Mouse (Mus musculus) hindbrain, postnatal 0 days (tissue): Measurements from ENCODE around the gene Gm20388. TPM values are rescaled to one million over a fixed set of nuclear protein-coding genes. Genes with fewer than 3 reads are reported as not detected.

ENCODE experiments used
- ATAC-seq: fragments of 200-750 bp; cut with Nextera tagmentation; 2 replicates; pipeline ENCODE4 v1.8.0; 2017; ENCODE audit warnings: mild to moderate bottlenecking, moderate TSS enrichment, moderate library complexity
- DNase-seq: peaks from one replicate; pipeline ENCODE4 v3.0.0-alpha.2; 2015; ENCODE audit warnings: low spot score
- H3K27ac ChIP-seq: fragments of 300-500 bp; sonication (generic); 2 replicates; pipeline ENCODE4 v1.5.1; 2014; ENCODE audit warnings: mild to moderate bottlenecking
- H3K27me3 ChIP-seq: fragments of 300-500 bp; sonication (generic); 2 replicates; pipeline ENCODE4 v1.6.1; 2014; ENCODE audit warnings: low read length, mixed read lengths; ENCODE audit not compliant: insufficient read depth
- H3K36me3 ChIP-seq: fragments of 300-500 bp; sonication (generic); 2 replicates; pipeline ENCODE4 v1.6.1; 2014; ENCODE audit warnings: low read length, mixed read lengths; ENCODE audit not compliant: insufficient read depth
- H3K4me1 ChIP-seq: fragments of 300-500 bp; sonication (generic); 2 replicates; pipeline ENCODE4 v1.6.1; 2014; ENCODE audit warnings: antibody characterized with exemption, low read length, mixed read lengths; ENCODE audit not compliant: insufficient read depth
- H3K4me2 ChIP-seq: fragments of 300-500 bp; sonication (generic); 2 replicates; pipeline ENCODE4 v1.6.1; 2014; ENCODE audit warnings: low read depth, mild to moderate bottlenecking, low read length, moderate library complexity, mixed read lengths
- H3K4me3 ChIP-seq: fragments of 300-500 bp; sonication (generic); 2 replicates; pipeline ENCODE4 v1.5.1; 2014; ENCODE audit warnings: low read length
- H3K9ac ChIP-seq: fragments of 300-500 bp; sonication (generic); replicated peaks from 2 replicates; pipeline ENCODE4 v1.6.1; 2014; ENCODE audit warnings: mild to moderate bottlenecking, low read length, moderate library complexity, mixed read lengths
- H3K9me3 ChIP-seq: fragments of 300-500 bp; sonication (generic); 2 replicates; pipeline ENCODE4 v1.6.1; 2016; ENCODE audit warnings: low read length, mixed read lengths
- CTCF ChIP-seq: IDR thresholded peaks from 2 replicates; pipeline ENCODE4 v1.5.1; 2016; ENCODE audit warnings: antibody characterized with exemption, control low read depth, low read depth
- WGBS: fragments of 180-500 bp; shearing (Covaris S2); extraction: QIAGEN DNeasy Blood & Tissue Kit; methylation state at CpG from one replicate; pipeline ENCODE4 v1.1.7; 2014; 5-methylcytosine and 5-hydroxymethylcytosine counted together
- polyA plus RNA-seq: library from polyadenylated mRNA; unstranded; fragments of >200 nt; fragmentation: Nextera tagmentation; extraction: Ambion mirVana; gene quantifications from 2 replicates; pipeline ENCODE4 v1.2.1, GENCODE M21; 2015
- total RNA-seq: library from RNA; depleted of rRNA; stranded (reverse); fragments of >200 nt; gene quantifications from 2 replicates; pipeline ENCODE4 v1.2.3, GENCODE M21; 2014

Gm20388 gene
- total and polyA plus RNA-seq, 2 experiments from 2014 or later, result 71.3 TPM; not detected in 1

- no peak overlapping the region for H3K9ac ChIP-seq
- 55% methylated on average over 6 of the region's 6 CpGs for WGBS
- no peak for TF ChIP-seq CTCF
- H3K36me3 ChIP-seq, result no peaks in the 10 kb centered on the region
- H3K27ac ChIP-seq, result no peak overlapping the region
- no peaks in the 10 kb centered on the region for H3K27me3 ChIP-seq
- 0 out of 2 replicates have a peak, but pooled peaks cover 3% of the 10 kb centered on the region for H3K4me1 ChIP-seq
- H3K4me2 ChIP-seq, result no peak overlapping the region
- DNase-seq (peak; percentile 33), ATAC-seq (peak; percentile 63)
- no peak overlapping the region for H3K4me3 ChIP-seq
- no peaks in the 10 kb centered on the region for H3K9me3 ChIP-seq
Observed at GRCm38 (mm10) chr8:122691018-122691417, 2780.4 kb downstream of the Gm20388 start.

GRCm38 (mm10) chr8:122692152-122692551 lies 2781.5 kb downstream of the Gm20388 start:
- WGBS, result 74% methylated on average over 8 of the region's 8 CpGs
- no peak for ATAC-seq
- H3K4me3 ChIP-seq, result no peak overlapping the region

GRCm38 (mm10) chr8:122695438-122696042 lies 2784.9 kb downstream of the Gm20388 start:
- 66% methylated on average over 7 of the region's 7 CpGs for WGBS
- no peak overlapping the region for H3K27ac ChIP-seq
- H3K9me3 ChIP-seq, result no peaks in the 10 kb centered on the region

More at GRCm38 (mm10) chr8:122692152-122692551, 2781.5 kb downstream of the Gm20388 start:
- Histone ChIP-seq H3K27ac (no peak overlapping the region), H3K9me3 (no peaks in the 10 kb centered on the region), H3K27me3 (no peaks in the 10 kb centered on the region), H3K9ac (no peak overlapping the region), H3K4me1 (0 out of 2 replicates have a peak, but pooled peaks cover 3% of the 10 kb centered on the region), H3K4me2 (no peak overlapping the region), H3K36me3 (no peaks in the 10 kb centered on the region)
- TF ChIP-seq CTCF, result no peak
- no peak for DNase-seq

GRCm38 (mm10) chr8:122697181-122697581 lies 2786.5 kb downstream of the Gm20388 start:
- no peak overlapping the region for H3K4me3 ChIP-seq
- ATAC-seq (no peak), DNase-seq (no peak)
- peak; percentile 70 for TF ChIP-seq CTCF
- 60% methylated on average over 3 of the region's 3 CpGs for WGBS
- no peaks in the 10 kb centered on the region for H3K27me3 ChIP-seq
- H3K4me1 ChIP-seq, result no peaks in the 10 kb centered on the region
- no peaks in the 10 kb centered on the region for H3K36me3 ChIP-seq
- H3K9ac ChIP-seq, result no peak overlapping the region
- no peak overlapping the region for H3K27ac ChIP-seq
- no peak overlapping the region for H3K4me2 ChIP-seq
- H3K9me3 ChIP-seq, result no peaks in the 10 kb centered on the region

More at GRCm38 (mm10) chr8:122695438-122696042, 2784.9 kb downstream of the Gm20388 start:
- no peak for ATAC-seq
- Histone ChIP-seq H3K36me3 (no peaks in the 10 kb centered on the region), H3K4me2 (no peak overlapping the region), H3K9ac (no peak overlapping the region), H3K4me1 (0 out of 2 replicates have a peak, but pooled peaks cover 3% of the 10 kb centered on the region), H3K27me3 (no peaks in the 10 kb centered on the region), H3K4me3 (no peak overlapping the region)
- no peak for DNase-seq
- no peak for TF ChIP-seq CTCF

- no peak overlapping the region for H3K9ac ChIP-seq
- no peak overlapping the region for H3K27ac ChIP-seq
- no peaks in the 10 kb centered on the region for H3K27me3 ChIP-seq
- no peak overlapping the region for H3K4me3 ChIP-seq
- 84% methylated on average over 6 of the region's 6 CpGs for WGBS
- no peaks in the 10 kb centered on the region for H3K9me3 ChIP-seq
- no peak for TF ChIP-seq CTCF
- no peak for ATAC-seq
- no peak for DNase-seq
- H3K4me2 ChIP-seq, result no peak overlapping the region
- H3K36me3 ChIP-seq, result no peaks in the 10 kb centered on the region
- H3K4me1 ChIP-seq, result no peaks in the 10 kb centered on the region
Observed at GRCm38 (mm10) chr8:122697586-122697985, 2786.9 kb downstream of the Gm20388 start.

- no peaks in the 10 kb centered on the region for H3K36me3 ChIP-seq
- H3K9me3 ChIP-seq, result no peaks in the 10 kb centered on the region
- no peaks in the 10 kb centered on the region for H3K27me3 ChIP-seq
- ATAC-seq (no peak), DNase-seq (no peak)
- no peak overlapping the region for H3K4me3 ChIP-seq
- 75% methylated on average over 5 of the region's 5 CpGs for WGBS
- no peaks in the 10 kb centered on the region for H3K4me1 ChIP-seq
- no peak overlapping the region for H3K9ac ChIP-seq
- H3K4me2 ChIP-seq, result no peak overlapping the region
- H3K27ac ChIP-seq, result no peak overlapping the region
- TF ChIP-seq CTCF, result no peak
Observed at GRCm38 (mm10) chr8:122698254-122698768, 2787.7 kb downstream of the Gm20388 start.

- DNase-seq, result no peak
- TF ChIP-seq CTCF, result no peak
- H3K4me1 ChIP-seq, result no peaks in the 10 kb centered on the region
- no peaks in the 10 kb centered on the region for H3K27me3 ChIP-seq
- ATAC-seq, result 0 out of 2 replicates have a peak, but pooled peaks have one; percentile 9
- H3K27ac ChIP-seq, result no peak within 1 kb of the TSS
- no peaks in the 10 kb centered on the region for H3K36me3 ChIP-seq
- no peaks in the 10 kb centered on the region for H3K9me3 ChIP-seq
- no peak within 1 kb of the TSS for H3K4me2 ChIP-seq
- 49% methylated on average over 13 of the region's 13 CpGs for WGBS
- no peak within 1 kb of the TSS for H3K9ac ChIP-seq
- H3K4me3 ChIP-seq, result no peak within 1 kb of the TSS
Observed at GRCm38 (mm10) chr8:122699005-122699492, 2788.4 kb downstream of the Gm20388 start, which contains the start of gene Cbfa2t3. Gene Cbfa2t3 (minus strand): TSS chr8:122699109.
